Mouse (Mus musculus): ENCODE results near the gene Gnptg. TPM values are rescaled to one million over a fixed set of nuclear protein-coding genes. Genes with fewer than 3 reads are reported as not detected.

Gnptg gene
- polyA plus RNA-seq, 1 experiment from 2014 or later, result 51.3 TPM

- DNase-seq (ENCODE audit: low spot score) (peak; percentile 84), ATAC-seq (replicated peaks; ENCODE audit: low FRiP score) (peak; percentile 54)
- Histone ChIP-seq H3K9ac (ENCODE audit: low read length) (peak within 1 kb of the TSS; percentile 87), H3K4me3 (ENCODE audit: low read depth, low read length) (peak within 1 kb of the TSS; percentile 98), H3K4me2 (ENCODE audit: low read depth, low read length, severe bottlenecking) (peak within 1 kb of the TSS; percentile 77), H3K9me3 (ENCODE audit: control insufficient read depth, low read length) (no peaks in the 10 kb centered on the region), H3K27ac (ENCODE audit: low read depth, low read length) (peak within 1 kb of the TSS; percentile 5), H3K27me3 (ENCODE audit: control insufficient read depth, insufficient read depth, low read length) (no peaks in the 10 kb centered on the region), H3K4me1 (replicated peaks; ENCODE audit: control insufficient read depth, insufficient read depth, low read length) (peaks cover 16% of the 10 kb centered on the region), H3K36me3 (ENCODE audit: control insufficient read depth, insufficient read depth, low read length) (no peaks in the 10 kb centered on the region; the same call in 1 of the 2 replicates)
- WGBS, result under 1% methylated on average over 96 of the region's 104 CpGs
Measured at GRCm38 (mm10) chr17:25188150-25189031, 51.5 kb downstream of the Gnptg start, which contains the start of gene Unkl. Unkl (plus strand) TSS chr17:25188397.

GRCm38 (mm10) chr17:25187784-25188149, 52.2 kb downstream of the Gnptg start:
- ATAC-seq (replicated peaks; ENCODE audit: low FRiP score), result no peak
- H3K4me3 ChIP-seq (ENCODE audit: low read depth, low read length), result peak overlapping the region; percentile 98
- no peaks in the 10 kb centered on the region for H3K9me3 ChIP-seq (ENCODE audit: control insufficient read depth, low read length)
- peaks cover 16% of the 10 kb centered on the region for H3K4me1 ChIP-seq (replicated peaks; ENCODE audit: control insufficient read depth, insufficient read depth, low read length)
- WGBS, result 9% methylated on average over 11 of the region's 11 CpGs
- H3K27me3 ChIP-seq (ENCODE audit: control insufficient read depth, insufficient read depth, low read length), result no peaks in the 10 kb centered on the region
- no peaks in the 10 kb centered on the region; the same call in 1 of the 2 replicates for H3K36me3 ChIP-seq (ENCODE audit: control insufficient read depth, insufficient read depth, low read length)
- no peak overlapping the region for H3K27ac ChIP-seq (ENCODE audit: low read depth, low read length)
- no peak for DNase-seq (ENCODE audit: low spot score)
- H3K4me2 ChIP-seq (ENCODE audit: low read depth, low read length, severe bottlenecking), result peak overlapping the region; percentile 77
- H3K9ac ChIP-seq (ENCODE audit: low read length), result peak overlapping the region; percentile 87; the same call in 1 of the 2 replicates

DNA sequence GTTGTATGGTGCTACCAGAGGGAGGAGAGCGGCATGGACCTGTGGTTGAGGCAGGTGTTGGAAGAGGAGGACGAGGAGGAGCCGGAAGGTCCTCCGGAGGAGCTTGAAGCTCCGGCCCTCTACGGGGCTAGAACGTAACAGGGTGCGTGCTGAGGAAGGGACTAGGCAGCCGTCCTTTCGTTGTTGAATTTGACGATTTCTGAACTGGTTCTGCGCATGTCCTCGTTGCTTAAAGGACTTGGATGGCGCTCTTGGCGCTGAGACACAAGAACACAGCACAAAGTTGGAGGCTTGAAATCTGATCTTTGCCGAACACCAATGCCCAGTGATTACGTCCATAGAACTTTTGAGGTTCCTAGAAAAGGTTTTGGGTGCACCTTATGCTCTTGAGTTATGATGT, 55.0 kb downstream of the Gnptg start:
- no peaks in the 10 kb centered on the region for H3K27me3 ChIP-seq (ENCODE audit: control insufficient read depth, insufficient read depth, low read length)
- H3K4me1 ChIP-seq (replicated peaks; ENCODE audit: control insufficient read depth, insufficient read depth, low read length), result peaks cover 16% of the 10 kb centered on the region
- WGBS, result 9% methylated on average over 17 of the region's 17 CpGs
- H3K4me2 ChIP-seq (ENCODE audit: low read depth, low read length, severe bottlenecking), result peak overlapping the region; percentile 98
- peak overlapping the region; percentile 91 for H3K4me3 ChIP-seq (ENCODE audit: low read depth, low read length)
- no peak for ATAC-seq (replicated peaks; ENCODE audit: low FRiP score)
- DNase-seq (ENCODE audit: low spot score), result no peak
- H3K36me3 ChIP-seq (ENCODE audit: control insufficient read depth, insufficient read depth, low read length), result no peaks in the 10 kb centered on the region
- H3K9ac ChIP-seq (ENCODE audit: low read length), result peak overlapping the region; percentile 75
- no peak overlapping the region for H3K27ac ChIP-seq (ENCODE audit: low read depth, low read length)
- H3K9me3 ChIP-seq (ENCODE audit: control insufficient read depth, low read length), result no peaks in the 10 kb centered on the region

DNA sequence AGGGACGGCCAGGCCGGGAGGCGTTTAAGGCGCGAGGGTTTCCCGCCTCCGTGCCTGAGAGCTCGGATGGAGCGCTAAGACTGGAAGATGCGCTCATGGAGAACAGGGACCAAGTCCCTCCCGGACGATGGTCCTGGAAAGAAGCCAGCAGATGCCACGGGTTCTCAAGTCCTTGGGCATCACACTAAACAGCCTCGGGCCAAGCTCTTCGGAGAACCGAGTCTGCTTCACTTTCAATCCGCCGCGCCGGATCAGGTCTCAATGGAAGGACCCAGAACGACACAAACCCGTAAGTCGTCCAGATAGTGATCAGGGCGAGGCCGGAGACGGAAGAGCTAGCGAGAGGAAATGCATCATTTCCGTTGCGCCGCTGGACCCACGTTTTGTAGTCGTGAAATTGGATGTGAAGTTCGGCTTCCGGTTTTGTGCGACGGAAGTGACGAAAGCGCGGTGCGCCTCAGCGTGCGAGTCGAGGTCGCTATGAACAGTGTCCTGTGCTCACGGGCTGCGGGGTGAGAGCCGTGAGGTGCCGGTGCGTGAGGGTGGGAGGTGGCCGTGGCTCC, 55.7 kb downstream of the Gnptg start, which contains the start of gene BC003965:
Gene BC003965 (plus strand): TSS at position 426 of the 563 bp plus-strand sequence.
- DNase-seq (ENCODE audit: low spot score), result peak; percentile 98
- no peaks in the 10 kb centered on the region for H3K36me3 ChIP-seq (ENCODE audit: control insufficient read depth, insufficient read depth, low read length)
- no peaks in the 10 kb centered on the region for H3K9me3 ChIP-seq (ENCODE audit: control insufficient read depth, low read length)
- under 1% methylated on average over 50 of the region's 50 CpGs for WGBS
- H3K4me1 ChIP-seq (replicated peaks; ENCODE audit: control insufficient read depth, insufficient read depth, low read length), result peaks cover 10% of the 10 kb centered on the region; the same call in 1 of the 2 replicates
- ATAC-seq (replicated peaks; ENCODE audit: low FRiP score), result peak; percentile 85
- no peaks in the 10 kb centered on the region for H3K27me3 ChIP-seq (ENCODE audit: control insufficient read depth, insufficient read depth, low read length)
- peak within 1 kb of the TSS; percentile 91 for H3K4me3 ChIP-seq (ENCODE audit: low read depth, low read length)
- H3K4me2 ChIP-seq (ENCODE audit: low read depth, low read length, severe bottlenecking), result peak within 1 kb of the TSS; percentile 98
- H3K9ac ChIP-seq (ENCODE audit: low read length), result peak within 1 kb of the TSS; percentile 75
- H3K27ac ChIP-seq (ENCODE audit: low read depth, low read length), result peak within 1 kb of the TSS; percentile 85

Small RNAs within 50 kb of the gene (microRNA-seq; reads per million reads assigned to microRNA genes)
- gene Mir3547 (ENCODE audit: insufficient number of aligned reads), result not detected

Other genes starting within 250 kb of the Gnptg start
- gene Cramp1l, start 224.3 kb downstream of the Gnptg start, polyA plus RNA-seq (2014; fragmentation: Nextera tagmentation; extraction: Ambion mirVana), result 14.3 and 14.7 TPM in 2 replicates
- gene Ift140, start 224.0 kb downstream of the Gnptg start, polyA plus RNA-seq (2014; fragmentation: Nextera tagmentation; extraction: Ambion mirVana), result 29.0 and 29.2 TPM in 2 replicates
- 9.8 and 13.2 TPM in 2 replicates for gene Tmem204, start 156.5 kb downstream of the Gnptg start, polyA plus RNA-seq (2014; fragmentation: Nextera tagmentation; extraction: Ambion mirVana)
- gene Telo2, start 124.2 kb downstream of the Gnptg start, polyA plus RNA-seq (2014; fragmentation: Nextera tagmentation; extraction: Ambion mirVana), result 41.2 and 45.4 TPM in 2 replicates
- gene Ptx4, start 119.4 kb downstream of the Gnptg start, polyA plus RNA-seq (2014; fragmentation: Nextera tagmentation; extraction: Ambion mirVana), result 0.12 TPM in 1 of 2 replicates, not detected in the other
- 24.2 and 25.4 TPM in 2 replicates for gene Clcn7, start 106.7 kb downstream of the Gnptg start, polyA plus RNA-seq (2014; fragmentation: Nextera tagmentation; extraction: Ambion mirVana)
- 0.08 TPM in 1 of 2 replicates, not detected in the other for gene Ccdc154, start 77.7 kb downstream of the Gnptg start, polyA plus RNA-seq (2014; fragmentation: Nextera tagmentation; extraction: Ambion mirVana)
- not detected in 2 replicates for gene Gm38655, start 64.7 kb downstream of the Gnptg start, polyA plus RNA-seq (2014; fragmentation: Nextera tagmentation; extraction: Ambion mirVana)
- 33.3 and 35.4 TPM in 2 replicates for gene BC003965, start 55.6 kb downstream of the Gnptg start, polyA plus RNA-seq (2014; fragmentation: Nextera tagmentation; extraction: Ambion mirVana)
- gene Unkl, start 51.7 kb downstream of the Gnptg start, polyA plus RNA-seq (2014; fragmentation: Nextera tagmentation; extraction: Ambion mirVana), result 6.5 and 7.1 TPM in 2 replicates
- gene Tsr3, start within 50 bp of the Gnptg start, polyA plus RNA-seq (2014; fragmentation: Nextera tagmentation; extraction: Ambion mirVana), result 63.4 and 66.7 TPM in 2 replicates
- 1.2 and 1.7 TPM in 2 replicates for gene Baiap3, start 16.2 kb upstream of the Gnptg start, polyA plus RNA-seq (2014; fragmentation: Nextera tagmentation; extraction: Ambion mirVana)
- 837 and 868 TPM in 2 replicates for gene Ube2i, start 34.5 kb upstream of the Gnptg start, polyA plus RNA-seq (2014; fragmentation: Nextera tagmentation; extraction: Ambion mirVana)
- not detected in 2 replicates for gene Prss34, start 58.3 kb upstream of the Gnptg start, polyA plus RNA-seq (2014; fragmentation: Nextera tagmentation; extraction: Ambion mirVana)
- gene Prss28, start 68.5 kb upstream of the Gnptg start, polyA plus RNA-seq (2014; fragmentation: Nextera tagmentation; extraction: Ambion mirVana), result not detected in 2 replicates
- gene Prss29, start 78.5 kb upstream of the Gnptg start, polyA plus RNA-seq (2014; fragmentation: Nextera tagmentation; extraction: Ambion mirVana), result not detected in 2 replicates
- not detected in 2 replicates for gene Tpsab1, start 105.4 kb upstream of the Gnptg start, polyA plus RNA-seq (2014; fragmentation: Nextera tagmentation; extraction: Ambion mirVana)
- not detected in 2 replicates for gene Tpsb2, start 126.2 kb upstream of the Gnptg start, polyA plus RNA-seq (2014; fragmentation: Nextera tagmentation; extraction: Ambion mirVana)
- gene Tpsg1, start 129.1 kb upstream of the Gnptg start, polyA plus RNA-seq (2014; fragmentation: Nextera tagmentation; extraction: Ambion mirVana), result 0.45 TPM in 1 of 2 replicates, not detected in the other
- 4.4 and 4.7 TPM in 2 replicates for gene Cacna1h, start 193.7 kb upstream of the Gnptg start, polyA plus RNA-seq (2014; fragmentation: Nextera tagmentation; extraction: Ambion mirVana)
- 0.12 and 0.29 TPM in 2 replicates for gene Tekt4, start 214.5 kb upstream of the Gnptg start, polyA plus RNA-seq (2014; fragmentation: Nextera tagmentation; extraction: Ambion mirVana)